Mouse (Mus musculus) midbrain, embryonic 14.5 days (tissue): ENCODE results near the gene Gm11567. TPM values are rescaled to one million over a fixed set of nuclear protein-coding genes. Genes with fewer than 3 reads are reported as not detected.
"Not testable (repeated sequence)": the region's sequence is repeated elsewhere in the genome, so short reads cannot be mapped to it uniquely, and the experiment has no call there.

Experiments
- ATAC-seq: fragments of 200-750 bp; cut with Nextera tagmentation; 2 replicates; pipeline ENCODE4 v1.8.0; 2017; ENCODE audit warnings: moderate number of reproducible peaks, moderate library complexity; ENCODE audit not compliant: low FRiP score, low TSS enrichment
- DNase-seq: peaks from one replicate; pipeline ENCODE4 v3.0.0-alpha.2; 2015
- H3K27ac ChIP-seq: fragments of 300-500 bp; sonication (generic); replicated peaks from 2 replicates; pipeline ENCODE4 v1.5.1; 2014; ENCODE audit warnings: mild to moderate bottlenecking, low read depth, low read length, moderate library complexity
- H3K27me3 ChIP-seq: fragments of 300-500 bp; sonication (generic); 2 replicates; pipeline ENCODE4 v1.6.1; 2014; ENCODE audit warnings: low read length, control low read depth, mixed read lengths; ENCODE audit not compliant: control insufficient read depth, insufficient read depth
- H3K36me3 ChIP-seq: fragments of 300-500 bp; sonication (generic); 2 replicates; pipeline ENCODE4 v1.6.1; 2014; ENCODE audit warnings: low read length, control low read depth; ENCODE audit not compliant: control insufficient read depth, insufficient read depth
- H3K4me1 ChIP-seq: fragments of 300-500 bp; sonication (generic); 2 replicates; pipeline ENCODE4 v1.6.1; 2014; ENCODE audit warnings: mild to moderate bottlenecking, antibody characterized with exemption, low read length, control low read depth; ENCODE audit not compliant: control insufficient read depth, insufficient read depth
- H3K4me2 ChIP-seq: fragments of 300-500 bp; sonication (generic); 2 replicates; pipeline ENCODE4 v1.6.1; 2014; ENCODE audit warnings: mild to moderate bottlenecking, low read length, moderate library complexity
- H3K4me3 ChIP-seq: fragments of 300-500 bp; sonication (generic); replicated peaks from 2 replicates; pipeline ENCODE4 v1.5.1; 2014; ENCODE audit warnings: low read depth, low read length
- H3K9ac ChIP-seq: fragments of 300-500 bp; sonication (generic); replicated peaks from 2 replicates; pipeline ENCODE4 v1.6.1; 2014; ENCODE audit warnings: mild to moderate bottlenecking, low read length, moderate library complexity
- H3K9me3 ChIP-seq: fragments of 300-500 bp; sonication (generic); 2 replicates; pipeline ENCODE4 v1.6.1; 2016; ENCODE audit warnings: low read length, control low read depth, mixed read lengths; ENCODE audit not compliant: control insufficient read depth
- WGBS: fragments of 180-500 bp; shearing (Covaris S2); extraction: QIAGEN DNeasy Blood & Tissue Kit; methylation state at CpG from one replicate; pipeline ENCODE4 v1.1.7; 2014; 5-methylcytosine and 5-hydroxymethylcytosine counted together
- polyA plus RNA-seq: library from polyadenylated mRNA; unstranded; fragments of >200 nt; fragmentation: Nextera tagmentation; extraction: Ambion mirVana; gene quantifications from 2 replicates; pipeline ENCODE4 v1.2.1, GENCODE M21; 2014

The Gm11567 gene
- not detected in 2 replicates for polyA plus RNA-seq

DNA sequence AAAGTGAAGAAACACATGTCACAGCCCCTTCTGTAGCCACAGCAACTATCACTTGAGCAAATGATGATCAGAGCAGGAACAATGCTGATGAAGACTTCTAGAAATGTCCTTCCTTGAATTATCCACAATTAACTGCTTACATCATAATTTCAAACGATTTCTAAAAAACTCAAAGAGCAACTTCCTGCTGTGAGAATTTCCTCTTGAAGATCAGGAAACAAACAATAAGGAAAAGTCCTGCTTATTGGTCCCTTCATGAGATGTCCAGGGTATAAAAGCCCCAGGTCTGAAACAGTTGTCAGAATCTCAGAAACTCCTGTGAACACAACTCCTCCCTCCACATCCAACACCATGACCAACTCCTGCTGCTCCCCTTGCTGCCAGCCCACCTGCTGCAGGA, at the start of gene Gm11567:
Gm11567 (plus strand) TSS at position 301 of the 400 bp plus-strand sequence.
- 47% methylated on average over 1 of the region's 1 CpGs for WGBS
- H3K36me3 ChIP-seq = not testable (repeated sequence)

DNA sequence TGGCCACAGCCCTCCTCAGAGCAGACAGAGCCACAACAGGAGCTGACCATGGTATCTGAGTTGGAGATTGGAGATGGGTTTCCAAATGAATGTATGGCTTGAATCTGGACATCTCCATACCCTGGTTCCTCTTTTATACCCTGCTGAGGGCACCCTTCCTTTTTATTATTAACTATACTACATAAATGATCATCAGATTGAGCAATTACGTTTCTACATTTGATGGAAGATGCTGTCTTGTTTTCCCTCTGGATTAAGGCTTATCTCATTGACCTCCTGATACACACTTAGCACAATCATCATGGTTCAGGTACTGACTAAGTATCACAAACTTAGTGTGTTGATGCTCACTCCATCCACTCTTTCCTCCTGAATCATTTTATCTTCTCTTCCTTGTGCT, 41.0 kb upstream of the Gm11567 start, which contains the start of gene 2300003K06Rik:
2300003K06Rik (minus strand) TSS at position 101 of the 400 bp plus-strand sequence.
- ATAC-seq (no peak), DNase-seq (no peak)
- Histone ChIP-seq H3K27me3 (no peaks in the 10 kb centered on the region), H3K4me1 (no peaks in the 10 kb centered on the region), H3K27ac (no peak within 1 kb of the TSS), H3K36me3 (no peaks in the 10 kb centered on the region), H3K9ac (no peak within 1 kb of the TSS), H3K4me3 (no peak within 1 kb of the TSS), H3K4me2 (no peak within 1 kb of the TSS), H3K9me3 (no peaks in the 10 kb centered on the region)
- 77% methylated on average over 1 of the region's 1 CpGs for WGBS

More for the DNA sequence above, at the start of gene Gm11567:
- H3K4me3 ChIP-seq, DNase-seq, ATAC-seq, H3K4me2 ChIP-seq, H3K27ac ChIP-seq, H3K27me3 ChIP-seq, H3K4me1 ChIP-seq, H3K9me3 ChIP-seq, H3K9ac ChIP-seq: not testable (repeated sequence)

DNA sequence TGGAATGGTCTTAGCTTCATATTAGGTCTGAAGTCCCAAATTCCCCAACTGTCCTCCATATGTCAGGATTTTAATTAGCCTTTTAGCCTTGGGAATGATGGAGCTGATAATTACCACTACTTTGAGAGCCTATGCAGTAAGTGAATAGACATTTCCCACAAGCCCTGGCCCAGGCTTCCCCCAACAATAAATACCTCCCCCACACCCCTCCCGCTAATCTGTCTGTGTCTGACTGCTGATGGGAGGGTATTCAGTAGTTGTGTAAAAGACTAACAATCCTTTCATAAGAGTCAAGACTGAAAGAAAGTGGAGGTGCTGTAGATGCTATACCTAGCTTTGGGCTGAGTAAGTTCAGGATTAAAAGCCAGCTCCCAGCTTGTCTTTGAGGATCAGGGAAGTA, 36.8 kb upstream of the Gm11567 start:
- H3K9ac ChIP-seq = no peak overlapping the region
- DNase-seq (no peak), ATAC-seq (no peak)
- no peak overlapping the region for H3K4me2 ChIP-seq
- no peak overlapping the region for H3K27ac ChIP-seq
- no peaks in the 10 kb centered on the region for H3K27me3 ChIP-seq
- 70% methylated on average over 1 of the region's 1 CpGs for WGBS
- no peaks in the 10 kb centered on the region for H3K36me3 ChIP-seq
- H3K4me1 ChIP-seq = no peaks in the 10 kb centered on the region
- H3K9me3 ChIP-seq = no peaks in the 10 kb centered on the region
- H3K4me3 ChIP-seq = no peak overlapping the region

DNA sequence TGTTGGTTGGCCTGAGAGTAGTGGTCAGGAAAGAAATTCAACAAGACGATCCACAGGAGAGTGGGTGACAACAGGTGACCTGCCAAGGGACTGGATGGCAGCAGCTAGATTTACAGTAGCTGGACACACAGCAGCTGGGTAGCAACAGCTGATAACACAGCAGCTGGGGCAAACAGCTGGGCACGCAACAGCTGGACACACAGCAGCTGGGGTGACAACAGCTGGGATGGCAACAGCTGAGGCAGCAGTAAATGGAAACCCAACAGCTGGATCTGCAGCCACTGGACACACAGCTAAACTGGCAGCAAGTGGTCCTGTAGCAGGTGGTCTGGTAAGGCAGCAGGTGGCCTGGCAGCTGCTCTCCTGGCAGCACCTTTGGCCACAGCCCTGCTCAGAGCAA, 32.2 kb upstream of the Gm11567 start:
- no peaks in the 10 kb centered on the region for H3K4me1 ChIP-seq
- H3K27me3 ChIP-seq = no peaks in the 10 kb centered on the region
- H3K9me3 ChIP-seq = no peaks in the 10 kb centered on the region
- DNase-seq = no peak
- ATAC-seq = no peak
- WGBS = 95% methylated on average over 2 of the region's 2 CpGs
- H3K27ac ChIP-seq = no peak overlapping the region
- no peak overlapping the region for H3K4me2 ChIP-seq
- no peak overlapping the region for H3K4me3 ChIP-seq
- no peaks in the 10 kb centered on the region for H3K36me3 ChIP-seq
- H3K9ac ChIP-seq = no peak overlapping the region

DNA sequence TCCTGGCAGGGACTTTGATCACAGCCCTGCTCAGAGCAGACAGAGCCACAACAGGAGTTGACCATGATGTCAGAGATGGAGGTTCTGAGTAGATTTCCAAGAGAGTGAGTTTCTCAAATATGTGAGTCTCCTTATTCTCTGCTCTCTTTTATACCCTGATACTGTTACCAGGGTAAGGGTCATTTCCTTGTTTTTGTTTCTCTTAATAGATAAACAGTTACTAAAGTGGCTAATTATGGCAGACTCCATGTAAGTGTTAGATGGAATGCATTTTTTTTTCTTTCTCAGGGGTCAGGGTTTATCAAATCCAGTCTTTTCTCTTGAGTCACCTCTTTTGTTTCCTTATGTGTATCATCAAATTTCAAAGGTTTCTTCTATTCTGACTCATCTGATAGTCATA, 27.5 kb upstream of the Gm11567 start, which contains the start of gene Krtap4-16:
Krtap4-16 (minus strand) TSS at position 101 of the 400 bp plus-strand sequence.
- Histone ChIP-seq H3K27ac (no peak within 1 kb of the TSS), H3K9ac (no peak within 1 kb of the TSS), H3K27me3 (no peaks in the 10 kb centered on the region), H3K4me2 (no peak within 1 kb of the TSS), H3K9me3 (no peaks in the 10 kb centered on the region), H3K36me3 (no peaks in the 10 kb centered on the region), H3K4me3 (no peak within 1 kb of the TSS), H3K4me1 (no peaks in the 10 kb centered on the region)
- ATAC-seq (no peak), DNase-seq (no peak)

DNA sequence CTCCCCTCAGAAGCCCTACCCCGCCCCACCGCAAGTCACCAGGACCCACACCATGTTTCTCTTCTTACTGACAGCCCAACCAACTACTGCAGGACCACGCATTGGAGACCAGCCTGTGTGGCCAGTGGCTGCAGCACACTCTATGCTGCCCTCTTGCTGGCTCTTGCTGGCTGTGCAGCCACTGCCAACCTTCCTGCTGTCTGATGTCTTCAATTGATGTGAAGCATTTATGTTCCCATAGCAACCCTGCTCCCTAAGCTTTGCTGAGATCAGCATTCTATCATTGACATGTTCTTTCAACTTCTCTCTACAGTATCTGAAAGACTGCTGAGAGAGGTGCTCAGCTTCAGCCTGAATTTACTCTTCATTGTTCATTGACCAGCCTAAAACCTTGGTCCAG, 24.9 kb upstream of the Gm11567 start:
- ATAC-seq (no peak), DNase-seq (peak; percentile 67)
- Histone ChIP-seq H3K9ac (no peak overlapping the region), H3K27ac (no peak overlapping the region), H3K9me3 (no peaks in the 10 kb centered on the region), H3K4me3 (no peak overlapping the region), H3K4me1 (no peaks in the 10 kb centered on the region), H3K36me3 (no peaks in the 10 kb centered on the region), H3K4me2 (no peak overlapping the region), H3K27me3 (no peaks in the 10 kb centered on the region)
- 65% methylated on average over 3 of the region's 3 CpGs for WGBS

DNA sequence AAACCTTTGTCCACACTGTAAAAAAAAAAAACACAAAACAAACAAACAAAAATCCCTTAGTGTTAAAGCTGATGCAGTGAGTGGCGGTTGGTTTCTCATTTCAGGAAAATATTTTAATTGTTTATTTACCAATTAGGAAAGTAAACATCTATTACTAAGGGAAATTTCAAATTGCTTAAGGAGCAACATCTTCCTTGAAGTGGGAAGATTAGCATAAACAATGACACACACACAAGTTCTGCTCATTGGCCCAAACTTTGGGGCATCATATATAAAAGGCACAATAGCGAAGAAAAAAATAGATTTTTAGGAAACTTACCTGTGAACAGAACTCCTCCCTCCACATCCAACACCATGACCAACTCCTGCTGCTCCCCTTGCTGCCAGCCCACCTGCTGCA, 21.4 kb upstream of the Gm11567 start, which contains the start of gene Gm11568:
Gm11568 (plus strand) TSS at position 301 of the 400 bp plus-strand sequence.
- DNase-seq (no peak), ATAC-seq (no peak)
- H3K4me2 ChIP-seq = no peak within 1 kb of the TSS
- H3K9me3 ChIP-seq = no peaks in the 10 kb centered on the region
- no peaks in the 10 kb centered on the region for H3K4me1 ChIP-seq
- H3K4me3 ChIP-seq = no peak within 1 kb of the TSS
- no peaks in the 10 kb centered on the region for H3K36me3 ChIP-seq
- no peaks in the 10 kb centered on the region for H3K27me3 ChIP-seq
- no peak within 1 kb of the TSS for H3K9ac ChIP-seq
- H3K27ac ChIP-seq = no peak within 1 kb of the TSS
- 90% methylated on average over 2 of the region's 2 CpGs for WGBS

DNA sequence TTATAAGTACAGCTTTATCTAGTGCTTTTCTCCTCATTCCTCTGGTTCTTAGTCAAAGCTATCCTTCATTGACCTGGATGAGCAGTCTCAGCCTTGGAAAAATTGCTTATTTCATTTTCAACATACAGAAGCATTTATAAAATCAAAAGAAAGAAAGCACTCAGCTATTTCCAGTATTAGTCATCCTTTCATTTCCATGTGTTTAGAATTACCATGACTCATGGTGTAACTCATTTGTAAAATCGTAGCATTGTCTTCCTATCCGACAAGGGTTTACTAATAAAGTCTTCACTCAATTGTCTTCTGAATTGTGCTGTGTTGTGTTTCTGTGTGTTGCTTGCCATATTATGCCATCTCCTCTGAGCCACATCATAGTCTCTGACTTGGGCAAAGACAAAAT, 20.2 kb upstream of the Gm11567 start:
- H3K36me3 ChIP-seq = no peaks in the 10 kb centered on the region
- H3K4me2 ChIP-seq = no peak overlapping the region
- H3K4me1 ChIP-seq = no peaks in the 10 kb centered on the region
- H3K9ac ChIP-seq = no peak overlapping the region
- no peak overlapping the region for H3K27ac ChIP-seq
- ATAC-seq (no peak), DNase-seq (no peak)
- 74% methylated on average over 2 of the region's 2 CpGs for whole genome bisulfite sequencing
- H3K27me3 ChIP-seq = no peaks in the 10 kb centered on the region
- no peaks in the 10 kb centered on the region for H3K9me3 ChIP-seq
- H3K4me3 ChIP-seq = no peak overlapping the region

DNA sequence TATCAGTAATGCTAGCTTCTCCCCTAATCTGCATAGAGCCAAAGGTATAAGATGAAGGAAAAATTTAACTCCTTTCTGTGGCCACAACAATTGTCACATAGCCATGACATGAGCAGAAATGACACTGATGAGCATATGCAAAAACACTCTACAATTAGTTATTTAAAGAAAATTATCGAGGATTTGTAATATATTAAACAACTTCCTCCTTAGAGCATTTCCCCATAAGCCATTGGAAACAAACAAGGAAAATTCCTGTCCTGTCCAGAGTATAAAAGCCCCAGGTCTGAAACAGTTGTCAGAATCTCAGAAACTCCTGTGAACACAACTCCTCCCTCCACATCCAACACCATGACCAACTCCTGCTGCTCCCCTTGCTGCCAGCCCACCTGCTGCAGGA, 14.8 kb upstream of the Gm11567 start, which contains the start of gene Gm11559:
Gm11559 (plus strand) TSS at position 301 of the 400 bp plus-strand sequence.
- not testable (repeated sequence) for H3K9ac ChIP-seq, DNase-seq, H3K4me2 ChIP-seq, H3K4me1 ChIP-seq, H3K27ac ChIP-seq, H3K27me3 ChIP-seq, H3K4me3 ChIP-seq, ATAC-seq, H3K9me3 ChIP-seq, H3K36me3 ChIP-seq
- WGBS = 75% methylated on average over 1 of the region's 1 CpGs
